Mouse (Mus musculus): ENCODE measurements around the gene Trpv2. TPM values are rescaled to one million over a fixed set of nuclear protein-coding genes. Genes with fewer than 3 reads are reported as not detected.

Trpv2 gene
- polyA plus RNA-seq (2012; rRNA removed; ENCODE audit: low replicate concordance): 3.0 and 4.6 TPM in 2 replicates

GRCm38 (mm10) chr11:62573959-62574702 is at the start of gene Trpv2:
Trpv2 (plus strand) TSS chr11:62574486.

GRCm38 (mm10) chr11:62539089-62539890 is 35.0 kb upstream of the Trpv2 start, which contains the start of gene Cenpv:
Cenpv (minus strand) TSS chr11:62539261.

GRCm38 (mm10) chr11:62550727-62551225 is 23.5 kb upstream of the Trpv2 start, which contains the start of gene Ubb:
Ubb (plus strand) TSS chr11:62551171.

GRCm38 (mm10) chr11:62647661-62648590 is 73.6 kb downstream of the Trpv2 start, which contains the start of gene Lrrc75a:
Lrrc75a (minus strand) TSS chr11:62648523.

GRCm38 (mm10) chr11:62648591-62649391 is 74.5 kb downstream of the Trpv2 start, which contains the start of gene Mmgt2:
Mmgt2 (plus strand) TSS chr11:62648664.

Other genes starting within 250 kb of the Trpv2 start
- 7.0 and 8.1 TPM in 2 replicates for gene Pigl, start 116.0 kb upstream of the Trpv2 start, polyA plus RNA-seq (2012; rRNA removed; ENCODE audit: low replicate concordance)
- gene Ncor1, start 115.9 kb upstream of the Trpv2 start, polyA plus RNA-seq (2012; rRNA removed; ENCODE audit: low replicate concordance): 69.7 and 77.9 TPM in 2 replicates
- gene Cenpv, start 35.2 kb upstream of the Trpv2 start, polyA plus RNA-seq (2012; rRNA removed; ENCODE audit: low replicate concordance): 136 and 221 TPM in 2 replicates
- 1,079 and 1,610 TPM in 2 replicates for gene Ubb, start 23.3 kb upstream of the Trpv2 start, polyA plus RNA-seq (2012; rRNA removed; ENCODE audit: low replicate concordance)
- gene Lrrc75a, start 74.0 kb downstream of the Trpv2 start, polyA plus RNA-seq (2012; rRNA removed; ENCODE audit: low replicate concordance): 56.4 and 120 TPM in 2 replicates
- gene Mmgt2, start 74.2 kb downstream of the Trpv2 start, polyA plus RNA-seq (2012; rRNA removed; ENCODE audit: low replicate concordance): 27.8 and 32.5 TPM in 2 replicates
- 0.39 and 0.88 TPM in 2 replicates for gene Zfp287, start 157.4 kb downstream of the Trpv2 start, polyA plus RNA-seq (2012; rRNA removed; ENCODE audit: low replicate concordance)
- not detected in 2 replicates for gene Gm10428, start 178.6 kb downstream of the Trpv2 start, polyA plus RNA-seq (2012; rRNA removed; ENCODE audit: low replicate concordance)
- 0.09 and 0.16 TPM in 2 replicates for gene Zfp286, start 215.0 kb downstream of the Trpv2 start, polyA plus RNA-seq (2012; rRNA removed; ENCODE audit: low replicate concordance)
- 5.0 and 5.5 TPM in 2 replicates for gene Trim16, start 245.7 kb downstream of the Trpv2 start, polyA plus RNA-seq (2012; rRNA removed; ENCODE audit: low replicate concordance)

Data from duodenum, adult 2 months (tissue).